Mouse (Mus musculus) neural tube, embryonic 14.5 days (tissue): ENCODE results near the gene Uggt1. TPM values are rescaled to one million over a fixed set of nuclear protein-coding genes. Genes with fewer than 3 reads are reported as not detected.

Experiments
- ATAC-seq: fragments of 200-750 bp; cut with Nextera tagmentation; 2 replicates; pipeline ENCODE4 v1.8.0; 2017; ENCODE audit warnings: low read depth, mild to moderate bottlenecking, moderate TSS enrichment, moderate library complexity
- H3K27ac ChIP-seq: fragments of 300-500 bp; sonication (generic); 2 replicates; pipeline ENCODE4 v1.5.1; 2014; ENCODE audit warnings: low read depth, mild to moderate bottlenecking, control low read depth, low read length, moderate library complexity, mixed read lengths
- H3K27me3 ChIP-seq: fragments of 300-500 bp; sonication (generic); 2 replicates; pipeline ENCODE4 v1.6.1; 2014; ENCODE audit warnings: low read length; ENCODE audit not compliant: control insufficient read depth, insufficient read depth
- H3K36me3 ChIP-seq: fragments of 300-500 bp; sonication (generic); 2 replicates; pipeline ENCODE4 v1.6.1; 2014; ENCODE audit warnings: low read length, mixed read lengths; ENCODE audit not compliant: control insufficient read depth, insufficient read depth
- H3K4me1 ChIP-seq: fragments of 300-500 bp; sonication (generic); 2 replicates; pipeline ENCODE4 v1.6.1; 2014; ENCODE audit warnings: low read length; ENCODE audit not compliant: control insufficient read depth, insufficient read depth
- H3K4me2 ChIP-seq: fragments of 300-500 bp; sonication (generic); 2 replicates; pipeline ENCODE4 v1.6.1; 2014; ENCODE audit warnings: mild to moderate bottlenecking, low read depth, low read length, control low read depth
- H3K4me3 ChIP-seq: fragments of 300-500 bp; sonication (generic); 2 replicates; pipeline ENCODE4 v1.5.1; 2014; ENCODE audit warnings: low read depth, low read length, control low read depth, mixed read lengths
- H3K9ac ChIP-seq: fragments of 300-500 bp; sonication (generic); replicated peaks from 2 replicates; pipeline ENCODE4 v1.6.1; 2014; ENCODE audit warnings: low read depth, mild to moderate bottlenecking, control low read depth, low read length, mixed read lengths
- H3K9me3 ChIP-seq: fragments of 300-500 bp; sonication (generic); 2 replicates; pipeline ENCODE4 v1.6.1; 2016; ENCODE audit warnings: low read length; ENCODE audit not compliant: control insufficient read depth
- WGBS: fragments of 180-500 bp; shearing (Covaris S2); extraction: QIAGEN DNeasy Blood & Tissue Kit; methylation state at CpG from one replicate; pipeline ENCODE4 v1.1.7; 2014; 5-methylcytosine and 5-hydroxymethylcytosine counted together
- polyA plus RNA-seq: library from polyadenylated mRNA; unstranded; fragments of >200 nt; fragmentation: Nextera tagmentation; extraction: Ambion mirVana; gene quantifications from 2 replicates; pipeline ENCODE4 v1.2.1, GENCODE M21; 2014

The Uggt1 gene
- polyA plus RNA-seq, 1 experiment from 2014 or later = 61.6 TPM

DNA sequence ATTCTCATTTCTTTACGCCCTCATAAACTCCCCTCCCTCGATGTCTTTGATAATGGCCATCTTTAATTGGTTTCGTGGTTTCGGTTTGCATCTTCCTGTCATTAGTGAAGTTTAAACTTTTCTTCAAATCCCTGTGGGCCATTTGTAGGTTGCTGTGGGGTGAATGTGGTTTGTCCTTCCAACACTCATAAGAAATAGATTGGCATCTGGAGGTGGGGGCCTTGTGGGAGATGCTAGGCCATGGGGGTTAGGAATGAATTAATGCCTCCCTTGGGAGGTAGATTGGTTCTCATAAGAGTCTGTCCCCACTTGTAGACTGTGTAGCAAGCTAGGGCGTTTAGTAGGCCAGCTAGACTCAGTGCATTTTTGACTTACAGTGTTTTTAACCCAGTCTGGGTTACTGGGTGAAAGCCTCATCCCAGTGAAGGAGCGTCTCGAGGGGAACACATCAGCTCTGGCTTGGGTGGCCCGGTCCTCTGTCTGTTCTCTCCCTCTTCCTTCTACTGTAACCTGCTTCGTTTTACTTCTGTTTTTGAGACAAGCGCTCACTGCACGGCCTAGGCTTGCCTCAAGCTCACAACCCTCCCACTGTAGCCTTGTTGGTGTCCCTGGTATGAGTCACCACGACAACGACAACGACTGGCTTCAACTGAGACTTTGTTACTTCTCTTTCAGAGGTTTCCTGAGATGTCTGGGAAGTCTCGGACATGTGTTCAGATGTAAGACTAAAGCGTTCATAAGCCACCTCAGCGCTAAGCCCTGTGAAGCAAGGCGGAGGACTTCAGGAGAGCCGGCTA lies 17.4 kb upstream of the Uggt1 start:
- 81% methylated on average over 19 of the region's 19 CpGs for WGBS
- H3K4me1 ChIP-seq = no peaks in the 10 kb centered on the region
- ATAC-seq = no peak

DNA sequence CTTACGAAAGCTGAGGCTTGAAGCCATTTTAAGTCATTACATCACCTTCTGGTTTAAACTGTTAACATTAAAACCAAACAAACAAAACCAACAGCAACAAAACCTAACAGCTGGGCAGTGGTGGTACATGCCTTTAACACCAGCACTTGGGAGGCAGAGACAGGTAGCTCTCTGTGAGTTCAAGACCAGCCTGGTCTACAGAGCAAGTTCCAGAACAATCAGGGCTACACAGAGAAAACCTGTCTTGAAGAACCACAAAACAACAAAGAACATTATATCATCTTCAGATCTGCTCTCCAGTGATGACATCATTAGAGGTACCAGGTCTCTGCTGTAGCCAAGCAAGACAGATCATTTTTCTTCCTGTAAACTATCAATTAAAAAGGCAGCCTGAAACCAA lies 15.9 kb upstream of the Uggt1 start:
- Histone ChIP-seq H3K36me3 (no peaks in the 10 kb centered on the region), H3K9me3 (no peaks in the 10 kb centered on the region; the same call in 1 of the 2 replicates), H3K4me3 (no peak overlapping the region), H3K27me3 (no peaks in the 10 kb centered on the region), H3K4me1 (no peaks in the 10 kb centered on the region), H3K27ac (no peak overlapping the region), H3K4me2 (no peak overlapping the region), H3K9ac (no peak overlapping the region)
- 90% methylated on average over 1 of the region's 1 CpGs for WGBS
- no peak for ATAC-seq

More for the DNA sequence above, 17.4 kb upstream of the Uggt1 start:
- H3K27ac ChIP-seq = no peak overlapping the region
- no peak overlapping the region for H3K4me2 ChIP-seq
- H3K4me3 ChIP-seq = no peak overlapping the region
- H3K36me3 ChIP-seq = no peaks in the 10 kb centered on the region
- no peak overlapping the region for H3K9ac ChIP-seq
- H3K9me3 ChIP-seq = no peaks in the 10 kb centered on the region
- H3K27me3 ChIP-seq = no peaks in the 10 kb centered on the region

DNA sequence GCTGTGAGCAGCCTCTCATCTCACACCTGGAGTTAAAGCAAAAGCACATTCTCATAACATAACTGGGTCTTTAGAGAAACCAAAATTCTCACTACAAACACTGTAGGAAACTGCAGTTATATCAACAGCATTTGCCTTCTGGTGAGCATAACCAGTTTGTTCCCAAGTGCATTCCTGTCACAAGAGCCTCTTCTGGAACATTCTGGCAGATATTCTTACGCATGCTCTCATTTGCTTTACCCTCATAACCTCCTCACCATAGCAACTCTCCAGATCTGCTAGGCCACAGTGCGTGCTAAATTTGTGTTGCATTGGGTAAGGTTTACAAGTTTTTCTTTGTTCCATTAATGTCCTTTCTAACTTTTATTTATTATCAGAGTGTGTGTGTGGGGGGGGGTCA lies 14.8 kb upstream of the Uggt1 start:
- no peaks in the 10 kb centered on the region; the same call in 1 of the 2 replicates for H3K9me3 ChIP-seq
- H3K4me3 ChIP-seq = no peak overlapping the region
- no peaks in the 10 kb centered on the region for H3K27me3 ChIP-seq
- H3K4me1 ChIP-seq = no peaks in the 10 kb centered on the region
- no peak overlapping the region for H3K27ac ChIP-seq
- no peaks in the 10 kb centered on the region for H3K36me3 ChIP-seq
- no peak overlapping the region for H3K4me2 ChIP-seq
- no peak overlapping the region for H3K9ac ChIP-seq
- no peak for ATAC-seq
- WGBS = 88% methylated on average over 2 of the region's 2 CpGs

DNA sequence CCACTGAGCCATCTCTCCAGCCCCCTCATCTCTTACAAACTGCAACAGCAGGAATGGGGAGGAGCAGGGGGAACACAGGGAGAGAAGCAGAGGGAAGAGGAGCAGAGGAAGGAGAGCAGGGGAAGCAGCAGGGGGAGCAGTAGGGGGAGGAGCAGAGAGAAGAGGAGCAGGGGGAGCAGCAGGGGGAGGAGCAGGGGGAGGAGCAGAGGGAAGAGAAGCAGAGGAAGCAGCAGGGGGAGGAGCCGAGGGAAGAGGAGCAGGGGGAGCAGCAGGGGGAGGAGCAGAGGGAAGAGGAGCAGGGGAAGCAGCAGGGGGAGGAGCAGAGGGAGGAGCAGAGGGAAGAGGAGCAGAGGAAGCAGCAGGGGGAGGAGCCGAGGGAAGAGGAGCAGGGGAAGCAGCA lies 14.1 kb upstream of the Uggt1 start:
- H3K9me3 ChIP-seq = no peaks in the 10 kb centered on the region; the same call in 1 of the 2 replicates
- H3K27me3 ChIP-seq = no peaks in the 10 kb centered on the region
- no peaks in the 10 kb centered on the region for H3K36me3 ChIP-seq
- H3K27ac ChIP-seq = no peak overlapping the region
- H3K4me3 ChIP-seq = no peak overlapping the region
- H3K4me2 ChIP-seq = no peak overlapping the region
- ATAC-seq = no peak
- WGBS = 50% methylated on average over 2 of the region's 2 CpGs
- H3K4me1 ChIP-seq = no peaks in the 10 kb centered on the region
- H3K9ac ChIP-seq = no peak overlapping the region

DNA sequence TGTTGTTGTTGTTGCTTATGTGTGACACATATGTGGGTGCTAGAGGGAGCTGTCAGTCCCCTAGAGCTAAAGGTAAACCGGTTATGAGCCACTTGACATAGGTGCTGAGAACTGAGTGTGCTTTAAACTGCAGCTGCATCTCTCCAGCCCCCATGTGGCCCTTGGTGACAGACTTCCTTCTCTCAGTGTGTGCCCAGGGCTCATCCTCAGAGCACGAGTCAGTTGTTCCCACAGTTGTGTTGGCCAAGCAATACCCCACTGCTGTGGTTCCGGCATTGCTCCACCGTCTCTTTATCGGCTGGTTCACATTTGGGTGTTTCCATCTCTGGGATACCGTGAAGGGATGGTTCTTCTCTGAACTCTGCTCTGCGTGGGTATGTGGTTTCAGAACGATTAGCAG lies 12.8 kb upstream of the Uggt1 start:
- no peak overlapping the region for H3K9ac ChIP-seq
- H3K9me3 ChIP-seq = no peaks in the 10 kb centered on the region; the same call in 1 of the 2 replicates
- no peak overlapping the region for H3K4me2 ChIP-seq
- H3K27me3 ChIP-seq = no peaks in the 10 kb centered on the region
- no peaks in the 10 kb centered on the region for H3K4me1 ChIP-seq
- H3K36me3 ChIP-seq = no peaks in the 10 kb centered on the region
- no peak overlapping the region for H3K27ac ChIP-seq
- H3K4me3 ChIP-seq = no peak overlapping the region
- no peak for ATAC-seq
- WGBS = 88% methylated on average over 8 of the region's 8 CpGs

DNA sequence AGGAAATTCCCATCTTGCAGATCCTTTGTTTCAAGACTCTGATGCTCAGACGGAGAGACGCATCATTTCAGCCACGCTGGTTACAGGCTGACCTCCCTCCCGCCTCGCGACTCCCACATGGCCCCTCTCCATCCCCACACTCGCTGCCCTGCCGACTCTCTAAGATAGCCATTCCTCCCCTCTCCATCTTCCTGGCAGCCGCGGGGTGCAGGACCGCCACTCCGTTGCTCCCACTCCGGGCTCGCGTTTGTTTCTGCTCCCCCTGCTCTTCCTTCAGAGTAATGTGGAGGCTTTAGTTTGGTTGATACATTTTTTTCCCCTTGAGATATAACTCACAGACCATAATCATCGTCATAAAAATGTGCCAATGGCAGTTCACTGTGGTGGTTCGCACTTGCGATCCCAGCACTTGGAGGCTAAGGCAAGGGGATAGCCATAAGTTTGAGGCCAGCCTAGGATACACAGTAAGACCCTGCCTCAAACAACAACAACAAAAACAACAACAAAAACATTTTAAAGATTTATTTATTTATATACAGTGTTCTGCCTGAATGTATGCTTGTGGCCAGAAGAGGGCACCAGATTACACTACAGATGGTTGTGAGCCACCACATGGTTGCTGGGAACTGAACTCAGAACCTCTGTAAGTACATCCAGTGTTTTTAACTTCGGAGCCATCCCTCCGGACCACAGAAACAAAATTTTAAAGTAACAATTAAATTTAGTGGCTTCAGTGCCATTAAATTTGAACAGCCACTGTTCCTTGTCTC lies 11.5 kb upstream of the Uggt1 start:
- Histone ChIP-seq H3K4me2 (no peak overlapping the region), H3K4me1 (no peaks in the 10 kb centered on the region), H3K36me3 (no peaks in the 10 kb centered on the region), H3K9ac (no peak overlapping the region), H3K27ac (no peak overlapping the region), H3K9me3 (no peaks in the 10 kb centered on the region; the same call in 1 of the 2 replicates), H3K4me3 (no peak overlapping the region), H3K27me3 (no peaks in the 10 kb centered on the region)
- no peak for ATAC-seq
- WGBS = 25% methylated on average over 20 of the region's 20 CpGs

DNA sequence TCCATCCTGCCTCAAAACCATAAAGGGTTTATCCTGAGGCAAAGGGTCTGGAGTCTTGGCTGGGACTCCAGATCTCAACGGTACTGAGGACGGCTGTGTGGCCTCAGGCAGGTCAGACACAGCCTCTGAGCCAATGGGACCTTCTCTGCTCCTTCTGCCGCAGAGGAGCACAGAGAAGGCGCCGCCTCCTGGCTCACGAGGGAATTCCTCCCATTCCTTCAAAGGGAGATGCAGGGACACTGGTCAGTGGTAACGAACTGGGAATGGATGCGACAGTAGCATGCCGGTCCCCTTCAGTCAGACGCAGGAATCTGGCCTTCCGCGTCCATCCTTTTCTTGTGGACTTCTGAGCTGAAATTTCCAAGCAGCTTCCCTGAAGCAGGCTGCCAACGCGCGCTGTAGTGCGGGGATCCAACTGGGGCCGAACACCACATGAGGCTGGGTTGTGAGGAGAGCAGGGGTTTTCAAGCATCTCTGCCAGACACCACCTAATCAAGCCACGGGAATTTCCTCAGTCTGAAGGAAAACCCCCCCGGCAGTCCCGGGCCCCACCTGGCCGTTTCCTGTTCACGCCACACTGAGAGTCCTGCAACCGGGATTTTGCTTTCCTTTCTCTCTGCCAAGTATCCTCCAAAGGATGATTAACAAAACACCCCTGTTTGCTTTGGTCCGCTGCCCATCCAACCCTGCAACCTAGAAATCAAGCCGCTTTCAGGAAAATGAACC lies 10.3 kb upstream of the Uggt1 start:
- WGBS = 11% methylated on average over 25 of the region's 25 CpGs

DNA sequence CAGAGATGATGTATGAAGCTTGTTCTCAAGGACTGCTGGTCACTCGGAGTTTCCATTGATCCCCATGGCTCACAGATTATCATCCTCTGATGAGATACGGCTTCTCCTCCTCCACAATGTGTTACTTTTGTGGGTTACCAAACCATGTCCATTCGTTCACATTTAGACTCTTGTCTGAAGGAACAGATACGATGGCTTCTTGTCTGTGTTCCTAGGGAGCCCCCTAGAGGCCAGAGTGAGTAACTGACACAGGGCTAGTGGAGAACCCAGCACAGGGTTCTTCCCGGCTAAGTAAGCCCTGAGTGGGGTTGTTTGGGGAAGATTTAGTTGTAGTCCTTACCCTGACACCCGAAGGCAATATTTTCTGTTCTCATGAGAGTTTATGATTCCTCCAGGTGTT lies 8.3 kb upstream of the Uggt1 start:
- no peaks in the 10 kb centered on the region; the same call in 1 of the 2 replicates for H3K9me3 ChIP-seq
- H3K9ac ChIP-seq = no peak overlapping the region
- no peak overlapping the region for H3K27ac ChIP-seq
- no peaks in the 10 kb centered on the region for H3K4me1 ChIP-seq
- no peaks in the 10 kb centered on the region for H3K36me3 ChIP-seq
- H3K27me3 ChIP-seq = no peaks in the 10 kb centered on the region
- H3K4me3 ChIP-seq = no peak overlapping the region
- ATAC-seq = peak; percentile 74
- H3K4me2 ChIP-seq = no peak overlapping the region
- 6% methylated on average over 6 of the region's 6 CpGs for WGBS

More for the DNA sequence above, 10.3 kb upstream of the Uggt1 start:
- Histone ChIP-seq H3K27me3 (no peaks in the 10 kb centered on the region), H3K36me3 (no peaks in the 10 kb centered on the region), H3K9me3 (no peaks in the 10 kb centered on the region; the same call in 1 of the 2 replicates), H3K4me1 (no peaks in the 10 kb centered on the region), H3K4me2 (peak overlapping the region; percentile 36), H3K27ac (no peak overlapping the region), H3K9ac (peak overlapping the region; percentile 25; the same call in 1 of the 2 replicates), H3K4me3 (no peak overlapping the region)
- 0 out of 2 replicates have a peak, but pooled peaks have one; percentile 41 for ATAC-seq
